Mouse (Mus musculus): ENCODE data around the gene Hdac10. TPM values are rescaled to one million over a fixed set of nuclear protein-coding genes. Genes with fewer than 3 reads are reported as not detected.

Hdac10 gene
- polyA plus RNA-seq, 1 experiment: 19.0 TPM

DNA sequence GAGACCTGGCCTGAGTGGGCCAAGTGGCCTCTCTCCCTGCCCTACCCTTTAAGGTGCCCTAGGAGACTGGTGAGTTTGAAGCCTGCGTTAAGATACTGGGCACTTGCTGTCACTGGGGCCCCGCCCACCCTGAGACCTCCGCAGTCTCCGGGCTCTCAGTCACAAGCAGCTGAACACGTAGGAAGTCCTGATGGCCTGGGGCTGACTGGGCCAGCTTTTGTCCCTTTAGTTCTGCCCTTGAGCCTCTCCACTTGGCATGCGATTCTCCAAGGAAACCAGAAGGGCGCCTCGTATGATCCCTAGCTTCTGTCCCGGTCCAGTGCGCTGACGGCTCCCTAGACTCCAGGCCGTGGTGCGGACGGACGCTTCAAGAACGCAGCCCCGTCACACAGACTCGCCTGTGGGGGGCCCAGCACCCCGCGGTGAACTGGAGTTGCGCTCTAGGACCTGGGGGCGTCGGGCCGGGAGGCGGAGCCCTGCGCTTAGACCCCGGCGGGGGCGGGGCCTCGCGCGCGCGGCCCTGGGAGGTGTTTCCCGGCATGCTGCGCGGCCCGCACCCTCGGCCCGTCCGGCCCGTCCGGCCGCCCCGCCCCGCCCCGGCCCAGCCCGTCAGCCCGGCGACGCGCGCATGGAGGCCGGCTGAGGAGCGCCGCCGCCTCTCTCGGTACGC is 52.9 kb downstream of the Hdac10 start:
- peaks cover 8% of the 10 kb centered on the region; the same call in 1 of the 2 replicates for H3K36me3 ChIP-seq (ENCODE audit: control insufficient read depth, insufficient read depth, low read length)
- under 1% methylated on average over 57 of the region's 59 CpGs for WGBS

DNA sequence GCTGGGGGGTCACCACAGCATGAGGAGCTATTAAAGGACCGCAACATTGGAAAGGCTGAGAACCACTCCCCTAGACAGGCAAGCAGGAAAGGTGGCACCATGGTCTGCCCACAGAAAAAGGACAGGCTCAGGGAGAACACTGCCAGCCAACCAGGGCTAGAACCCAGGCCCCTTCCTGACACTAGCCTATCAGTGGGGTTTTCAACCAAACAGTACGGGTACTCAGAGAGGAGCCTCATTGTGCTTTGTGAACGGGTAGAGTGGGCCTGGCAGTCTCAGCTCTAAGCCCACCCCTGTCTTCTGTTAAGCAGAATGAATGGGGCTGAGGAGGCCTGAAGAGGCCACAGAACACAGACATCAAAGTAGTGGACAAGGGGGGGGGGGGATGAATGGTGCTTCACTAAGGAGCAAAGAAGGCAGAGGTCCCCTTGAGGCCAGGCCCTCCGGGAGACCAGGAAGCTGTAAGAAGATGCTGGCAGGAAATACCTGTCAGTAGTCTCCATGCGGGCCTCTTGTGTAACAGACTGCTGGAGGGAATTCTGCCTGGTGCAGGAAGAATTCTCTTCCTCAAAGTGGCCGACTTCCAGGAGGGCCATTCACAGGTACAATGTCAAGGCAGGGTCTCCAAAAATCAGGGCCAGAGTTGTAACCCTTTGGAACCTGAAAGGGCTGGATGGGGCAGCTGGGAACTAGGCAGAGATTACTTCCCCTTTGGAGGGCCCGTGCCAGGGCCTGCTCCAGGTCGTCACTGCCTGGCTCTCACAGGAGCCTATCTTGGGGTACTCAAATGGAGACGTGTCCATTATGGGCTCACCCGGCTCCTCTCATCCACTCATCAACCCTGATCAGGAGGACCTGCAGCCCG is 53.7 kb downstream of the Hdac10 start, which contains the start of gene Trabd:
Gene Trabd (plus strand): TSS at position 512 of the 865 bp plus-strand sequence.
- TF ChIP-seq POLR2A (IDR thresholded peaks at IDR 0.05; ENCODE audit: low read depth, low read length) (no peak), CTCF (IDR thresholded peaks at IDR 0.05; ENCODE audit: extremely low read depth, insufficient read length, insufficient replicate concordance, low read depth, low read length) (no peak)
- peak within 1 kb of the TSS; percentile 82 for H3K27ac ChIP-seq (ENCODE audit: insufficient read depth, low read depth, low read length)
- H3K4me3 ChIP-seq (ENCODE audit: low read depth, low read length): peak within 1 kb of the TSS; percentile 91
- no peaks in the 10 kb centered on the region for H3K27me3 ChIP-seq (ENCODE audit: control insufficient read depth, insufficient read depth, low read length)
- WGBS: 23% methylated on average over 11 of the region's 11 CpGs
- peaks cover 20% of the 10 kb centered on the region for H3K4me1 ChIP-seq (ENCODE audit: control insufficient read depth, insufficient read depth, insufficient read length, low read length)
- peaks cover 4% of the 10 kb centered on the region; the same call in 1 of the 2 replicates for H3K36me3 ChIP-seq (ENCODE audit: control insufficient read depth, insufficient read depth, low read length)

More for the DNA sequence above, 52.9 kb downstream of the Hdac10 start:
- Histone ChIP-seq H3K27ac (ENCODE audit: insufficient read depth, low read depth, low read length) (peak overlapping the region; percentile 82), H3K4me3 (ENCODE audit: low read depth, low read length) (peak overlapping the region; percentile 91), H3K4me1 (ENCODE audit: control insufficient read depth, insufficient read depth, insufficient read length, low read length) (peaks cover 16% of the 10 kb centered on the region), H3K27me3 (ENCODE audit: control insufficient read depth, insufficient read depth, low read length) (no peaks in the 10 kb centered on the region)
- TF ChIP-seq POLR2A (IDR thresholded peaks at IDR 0.05; ENCODE audit: low read depth, low read length): no peak; the same call in 1 of the 2 replicates
- no peak; the same call in 1 of the 2 replicates for TF ChIP-seq CTCF (IDR thresholded peaks at IDR 0.05; ENCODE audit: extremely low read depth, insufficient read length, insufficient replicate concordance, low read depth, low read length)

DNA sequence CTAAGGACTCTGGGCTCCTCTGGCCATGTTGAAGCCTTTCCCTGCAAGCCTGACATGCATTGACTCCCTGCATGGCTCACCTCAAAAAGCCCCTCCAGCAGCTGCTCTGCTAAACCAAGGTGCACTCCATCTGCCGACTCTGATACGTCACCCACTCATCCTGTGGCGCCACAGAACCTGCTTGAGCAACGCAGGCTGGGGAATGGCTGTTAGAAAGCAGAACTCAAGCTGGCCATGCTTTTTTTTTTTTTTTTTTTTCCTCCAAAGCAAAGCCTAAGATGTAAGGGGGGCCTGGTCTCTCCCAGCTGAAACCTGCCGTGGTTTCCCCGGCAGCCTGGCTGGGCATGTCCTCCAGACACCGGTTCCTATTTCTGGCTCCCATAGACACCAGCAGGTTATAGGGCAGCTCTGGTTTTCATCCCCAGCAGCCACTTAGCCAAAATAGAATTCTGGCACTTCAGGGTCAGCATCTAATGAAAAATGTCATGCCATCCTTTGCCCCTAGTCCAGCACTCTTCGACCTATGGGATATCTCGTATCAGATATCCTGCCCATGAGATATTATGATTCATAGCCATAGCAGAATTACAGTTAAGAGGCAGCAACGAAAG is 54.4 kb downstream of the Hdac10 start:
- no peak overlapping the region for H3K4me3 ChIP-seq (ENCODE audit: low read depth, low read length)
- WGBS: 77% methylated on average over 10 of the region's 10 CpGs

More for the DNA sequence above, 54.4 kb downstream of the Hdac10 start:
- no peaks in the 10 kb centered on the region for H3K36me3 ChIP-seq (ENCODE audit: control insufficient read depth, insufficient read depth, low read length)
- no peak overlapping the region for H3K27ac ChIP-seq (ENCODE audit: insufficient read depth, low read depth, low read length)
- H3K27me3 ChIP-seq (ENCODE audit: control insufficient read depth, insufficient read depth, low read length): no peaks in the 10 kb centered on the region
- no peak for TF ChIP-seq POLR2A (IDR thresholded peaks at IDR 0.05; ENCODE audit: low read depth, low read length)
- no peak for TF ChIP-seq CTCF (IDR thresholded peaks at IDR 0.05; ENCODE audit: extremely low read depth, insufficient read length, insufficient replicate concordance, low read depth, low read length)
- H3K4me1 ChIP-seq (ENCODE audit: control insufficient read depth, insufficient read depth, insufficient read length, low read length): peaks cover 20% of the 10 kb centered on the region

Other genes starting within 250 kb of the Hdac10 start
- gene Ttll8, start 174.3 kb downstream of the Hdac10 start, polyA plus RNA-seq (2012; rRNA removed): not detected in 2 replicates
- gene Mlc1, start 149.7 kb downstream of the Hdac10 start, polyA plus RNA-seq (2012; rRNA removed): 0.05 and 0.08 TPM in 2 replicates
- gene Mov10l1, start 145.8 kb downstream of the Hdac10 start, polyA plus RNA-seq (2012; rRNA removed): not detected in 2 replicates
- gene Panx2, start 69.0 kb downstream of the Hdac10 start, polyA plus RNA-seq (2012; rRNA removed): 0.30 and 0.32 TPM in 2 replicates
- 81.6 and 90.9 TPM in 2 replicates for gene Trabd, start 53.6 kb downstream of the Hdac10 start, polyA plus RNA-seq (2012; rRNA removed)
- 29.0 and 45.8 TPM in 2 replicates for gene Selenoo, start 39.6 kb downstream of the Hdac10 start, polyA plus RNA-seq (2012; rRNA removed)
- gene Tubgcp6, start 5.6 kb downstream of the Hdac10 start, polyA plus RNA-seq (2012; rRNA removed): 21.6 and 29.0 TPM in 2 replicates
- gene Mapk12, start 12.0 kb upstream of the Hdac10 start, polyA plus RNA-seq (2012; rRNA removed): 2.0 and 2.4 TPM in 2 replicates
- 2.3 and 3.2 TPM in 2 replicates for gene Mapk11, start 20.9 kb upstream of the Hdac10 start, polyA plus RNA-seq (2012; rRNA removed)
- gene Plxnb2, start 52.1 kb upstream of the Hdac10 start, polyA plus RNA-seq (2012; rRNA removed): 213 and 376 TPM in 2 replicates
- 7.1 and 10.6 TPM in 2 replicates for gene Dennd6b, start 67.8 kb upstream of the Hdac10 start, polyA plus RNA-seq (2012; rRNA removed)
- gene Ppp6r2, start 82.9 kb upstream of the Hdac10 start, polyA plus RNA-seq (2012; rRNA removed): 73.9 and 252 TPM in 2 replicates
- 123 and 189 TPM in 2 replicates for gene Sbf1, start 186.6 kb upstream of the Hdac10 start, polyA plus RNA-seq (2012; rRNA removed)
- gene Adm2, start 194.0 kb upstream of the Hdac10 start, polyA plus RNA-seq (2012; rRNA removed): 0.98 and 5.4 TPM in 2 replicates
- gene Miox, start 205.7 kb upstream of the Hdac10 start, polyA plus RNA-seq (2012; rRNA removed): 0.10 and 0.43 TPM in 2 replicates
- gene Lmf2, start 227.0 kb upstream of the Hdac10 start, polyA plus RNA-seq (2012; rRNA removed): 22.8 and 33.3 TPM in 2 replicates
- 56.8 and 149 TPM in 2 replicates for gene Ncaph2, start 227.0 kb upstream of the Hdac10 start, polyA plus RNA-seq (2012; rRNA removed)
- 239 and 317 TPM in 2 replicates for gene Sco2, start 245.1 kb upstream of the Hdac10 start, polyA plus RNA-seq (2012; rRNA removed)
- gene Tymp, start 248.3 kb upstream of the Hdac10 start, polyA plus RNA-seq (2012; rRNA removed): 114 and 152 TPM in 2 replicates

Measured in small intestine, adult 2 months (tissue).